Mouse (Mus musculus) left cerebral cortex, postnatal 25 days (tissue): ENCODE results near the gene Lad1. TPM values are rescaled to one million over a fixed set of nuclear protein-coding genes. Genes with fewer than 3 reads are reported as not detected.

Experiments
- DNase-seq, 2 experiments: peaks; one replicate each; pipeline ENCODE4 v3.0.0; 2022; ENCODE audit warnings: low spot score in 2 of 2, mixed read lengths in 1 of 2
- intact Hi-C: fragments of 180-260 bp; cut with DNase I; formaldehyde crosslinking; loops from one replicate; pipeline ENCODE4 v1.15.1; 2025
- total RNA-seq, 2 experiments: library from RNA; stranded (reverse); gene quantifications; 2 replicates each; pipeline ENCODE4 v1.2.3; 2021

The Lad1 gene
- total RNA-seq, 2 experiments from 2014 or later, result 1.1 TPM

GRCm38 (mm10) chr1:135799109-135799627, 19.2 kb upstream of the Lad1 start:
- intact Hi-C loops, result no loop called here
- no peak for DNase-seq

DNA sequence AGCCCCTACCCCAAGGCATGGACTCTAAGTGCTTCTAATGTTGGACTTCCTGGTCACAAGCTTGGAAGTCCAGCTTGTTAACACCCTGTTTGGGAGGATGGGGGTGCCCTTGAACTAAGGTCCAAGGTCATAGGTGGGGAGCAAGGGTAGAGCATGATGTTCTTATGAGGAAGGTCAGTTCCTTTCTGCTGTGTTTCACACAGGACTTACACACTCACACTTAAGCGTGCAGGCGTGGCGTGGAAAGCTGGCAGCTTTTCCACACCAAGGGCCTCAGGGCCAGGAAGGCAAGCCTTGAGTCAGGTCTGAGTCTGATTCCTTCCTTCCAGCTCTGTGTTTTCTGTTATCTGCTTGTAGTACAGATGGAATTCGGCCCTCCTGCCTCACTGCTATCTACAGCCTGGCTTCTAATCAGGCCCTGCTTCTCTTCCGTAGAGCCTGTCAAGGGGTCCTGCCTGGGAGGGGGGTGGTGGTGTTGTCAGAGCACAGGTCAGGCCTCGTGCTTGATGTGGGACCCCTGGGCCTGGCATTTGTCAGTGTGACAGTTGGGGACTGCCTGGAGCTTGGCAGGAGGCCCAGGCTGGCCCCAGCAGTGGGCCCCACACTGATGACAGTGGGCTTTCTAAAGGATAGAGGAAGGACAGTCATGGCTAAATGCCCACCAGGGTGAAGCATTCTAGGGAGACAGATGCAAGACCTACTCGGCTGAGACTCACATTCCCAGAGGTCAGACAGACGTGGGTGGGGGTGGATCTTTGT, 18.0 kb upstream of the Lad1 start:
- intact Hi-C loops, result no loop called here
- DNase-seq, result no peak

GRCm38 (mm10) chr1:135807546-135807945, 10.9 kb upstream of the Lad1 start:
- DNase-seq, result no peak
- intact Hi-C loops, result no loop called here

GRCm38 (mm10) chr1:135810180-135810579, 8.2 kb upstream of the Lad1 start:
- intact Hi-C loops, result no loop called here

GRCm38 (mm10) chr1:135811016-135811646, 7.3 kb upstream of the Lad1 start:
- peak; percentile 64 to 79 for DNase-seq
- intact Hi-C loops, result no loop called here

More at GRCm38 (mm10) chr1:135810180-135810579, 8.2 kb upstream of the Lad1 start:
- no peak for DNase-seq

GRCm38 (mm10) chr1:135812205-135812604, 6.2 kb upstream of the Lad1 start:
- intact Hi-C loops, result no loop called here
- DNase-seq, result no peak

GRCm38 (mm10) chr1:135812618-135813017, 5.8 kb upstream of the Lad1 start:
- intact Hi-C loops, result no loop called here
- no peak for DNase-seq

- intact Hi-C loops, result no loop called here
- peak in 1 of 2 experiments; percentile 43 for DNase-seq
Measured at GRCm38 (mm10) chr1:135813071-135813470, 5.3 kb upstream of the Lad1 start.

GRCm38 (mm10) chr1:135813687-135814395, 4.6 kb upstream of the Lad1 start:
- intact Hi-C loops, result no loop called here
- DNase-seq, result no peak

- intact Hi-C loops, result no loop called here
- no peak for DNase-seq
Measured at GRCm38 (mm10) chr1:135814531-135814930, 3.9 kb upstream of the Lad1 start.

DNA sequence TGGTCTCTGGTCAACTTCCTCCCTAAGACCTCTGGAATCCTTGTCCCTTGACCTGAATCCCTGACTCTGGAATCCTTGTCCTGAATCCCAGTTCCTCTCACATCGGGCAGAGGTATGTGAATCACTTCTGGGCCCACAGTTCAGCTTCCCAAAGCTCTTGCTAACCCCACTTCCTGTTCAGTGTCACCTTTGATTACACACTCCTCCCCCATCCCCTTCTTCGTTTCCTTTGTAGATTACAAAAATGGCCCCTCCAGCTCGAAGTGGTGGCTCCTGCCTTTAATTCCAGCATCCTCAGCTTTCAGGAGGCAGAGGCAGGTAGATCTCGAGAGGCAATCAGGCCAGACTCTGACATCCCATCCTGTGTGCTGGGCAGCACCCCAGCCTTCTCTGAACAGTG, 803 bp upstream of the Lad1 start:
- intact Hi-C loops, result no loop called here
- no peak for DNase-seq

DNA sequence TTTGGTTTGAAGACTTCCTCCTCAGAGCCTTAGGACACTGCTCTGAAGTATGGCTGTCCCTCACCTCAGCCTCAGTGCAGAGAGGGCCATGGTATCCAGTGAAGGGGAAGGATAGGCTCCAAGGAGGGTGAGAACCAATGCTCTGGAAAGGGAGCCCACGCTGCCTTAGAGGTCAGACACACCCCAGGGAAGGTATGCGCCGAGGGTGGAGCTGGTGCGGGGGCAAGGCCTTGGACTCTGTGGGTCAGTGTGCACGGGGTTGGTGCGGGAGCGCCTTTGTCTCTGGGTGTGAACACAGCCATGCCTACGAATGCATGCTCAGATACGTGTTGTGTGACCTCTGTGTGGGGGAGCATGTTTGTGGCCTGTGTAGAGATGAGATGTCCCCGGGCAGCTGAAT, 1.7 kb downstream of the Lad1 start:
- DNase-seq, result no peak
- intact Hi-C loops, result no loop called here

DNA sequence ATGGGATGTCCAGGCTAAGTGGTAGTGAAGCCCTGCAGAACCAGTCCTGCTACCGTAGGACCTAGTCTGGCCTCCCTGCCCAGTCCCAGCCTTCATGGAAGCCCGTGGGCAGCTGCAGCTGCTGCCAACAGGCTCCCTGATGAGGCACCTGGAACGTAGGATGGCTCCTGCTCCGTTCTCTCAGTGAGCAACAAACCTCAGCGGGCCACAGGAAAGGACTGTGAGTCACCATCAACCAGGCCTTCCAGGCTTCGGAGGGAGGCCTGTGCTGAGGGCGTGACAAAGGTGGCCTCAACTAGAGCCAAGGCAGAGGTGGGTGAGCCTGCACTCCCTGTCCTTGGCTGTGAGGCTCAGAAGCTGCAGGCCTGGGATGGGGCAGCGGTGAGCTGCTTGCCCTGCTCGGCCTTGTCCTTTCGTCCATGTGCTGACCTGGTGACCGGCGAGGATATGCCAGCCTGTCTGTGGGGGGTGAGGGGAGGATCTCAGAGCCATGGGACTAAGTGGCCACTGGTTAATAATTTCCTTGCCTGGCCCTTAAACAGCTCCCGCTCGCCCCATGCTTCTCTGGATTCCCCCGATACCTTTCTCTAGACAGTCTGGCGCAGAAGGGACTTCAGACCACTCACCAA, 2.5 kb downstream of the Lad1 start:
- intact Hi-C loops, result no loop called here
- DNase-seq, result peak in 1 of 2 experiments; percentile 37

GRCm38 (mm10) chr1:135821780-135822179, 3.4 kb downstream of the Lad1 start:
- intact Hi-C loops, result no loop called here
- no peak for DNase-seq

DNA sequence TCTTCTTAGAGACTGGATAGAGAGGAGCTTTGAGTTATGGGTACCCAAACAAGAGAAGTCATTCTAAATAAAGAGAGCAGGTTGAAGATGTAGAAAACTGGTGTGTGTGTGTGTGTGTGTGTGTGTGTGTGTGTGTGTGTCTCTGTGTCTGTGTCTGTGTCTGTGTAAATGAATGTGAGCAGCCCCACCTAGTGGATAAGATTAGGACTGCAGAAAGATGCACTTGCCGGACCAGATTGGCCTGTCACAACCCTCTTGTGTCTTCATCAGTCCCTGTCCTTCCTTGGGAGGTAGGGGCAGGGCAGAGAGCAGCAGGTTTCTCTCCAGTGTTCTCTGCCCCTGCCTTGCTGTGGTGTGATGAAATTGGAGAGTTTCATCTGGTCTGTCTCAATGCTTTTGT, 10.5 kb downstream of the Lad1 start:
- peak; percentile 41 to 51 for DNase-seq
- intact Hi-C loops, result no loop called here

- peak in 1 of 2 experiments; percentile 16 for DNase-seq
- intact Hi-C loops, result no loop called here
Measured at GRCm38 (mm10) chr1:135834206-135834859, 15.9 kb downstream of the Lad1 start.

DNA sequence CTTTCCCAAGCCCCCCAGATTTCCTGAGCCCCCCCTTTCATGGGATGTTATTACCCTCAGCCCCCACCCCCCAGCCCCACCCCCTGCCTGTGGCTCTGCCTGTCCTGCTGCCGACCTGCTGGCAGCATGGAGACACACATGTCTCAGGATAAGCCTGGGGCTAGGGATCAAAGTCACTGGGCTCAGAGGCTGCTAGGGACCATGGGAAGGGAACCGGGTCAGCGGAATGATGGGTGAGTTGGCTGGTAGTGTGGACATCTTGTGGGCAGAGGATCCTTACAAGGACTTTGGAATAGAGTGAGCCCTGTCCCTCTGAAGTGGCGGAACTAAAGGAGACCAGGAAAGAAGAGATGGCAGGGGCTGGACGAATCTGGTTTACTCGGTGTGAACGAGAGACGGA, 16.6 kb downstream of the Lad1 start:
- no peak for DNase-seq
- intact Hi-C loops, result no loop called here

DNA sequence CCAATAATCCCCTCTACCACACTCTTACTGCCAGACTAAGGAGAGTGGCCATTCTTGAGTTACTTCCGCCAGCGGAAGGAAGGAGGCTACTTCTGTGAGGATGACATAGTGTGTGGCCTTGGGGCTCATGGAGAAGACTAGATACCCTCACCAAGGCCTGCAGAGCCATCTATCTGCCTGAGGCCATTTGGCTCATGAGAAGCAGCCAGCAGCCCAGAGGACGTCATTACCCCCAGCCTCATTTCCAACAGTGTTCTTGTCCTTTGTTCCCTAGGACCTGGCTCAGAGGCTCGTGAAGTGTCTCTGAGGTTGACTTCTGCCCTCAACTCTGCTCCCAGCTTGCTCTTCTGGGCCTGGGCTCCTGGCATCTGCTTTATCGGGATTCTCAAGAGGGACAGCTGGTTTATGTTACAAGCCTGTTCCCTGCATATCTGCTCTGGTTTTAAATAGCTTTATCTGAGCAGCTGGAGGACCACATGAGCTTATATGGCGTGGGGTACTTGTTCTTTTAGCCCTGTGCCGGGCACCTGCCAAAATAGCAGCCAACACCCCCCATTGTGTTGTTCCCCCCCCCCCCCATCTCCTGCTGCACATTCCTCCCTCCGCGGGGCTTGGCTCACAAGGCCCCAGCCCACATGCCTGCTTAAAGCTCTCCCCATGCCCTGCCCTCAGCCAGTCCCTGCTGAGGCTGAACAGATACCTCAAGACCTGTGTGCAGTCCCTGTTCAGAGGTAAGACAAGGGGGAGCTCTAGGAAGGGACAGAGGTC, 17.5 kb downstream of the Lad1 start, which contains the start of gene Tnnt2:
TSS of gene Tnnt2 (plus strand) at position 639 of the 768 bp plus-strand sequence.
- intact Hi-C loops, result no loop called here
- no peak for DNase-seq

GRCm38 (mm10) chr1:135838626-135839025, 20.2 kb downstream of the Lad1 start:
- no peak for DNase-seq
- intact Hi-C loops, result no loop called here
